Mouse (Mus musculus) sigmoid colon, adult 10 weeks (tissue): Measurements from ENCODE around the gene Tirap. TPM values are rescaled to one million over a fixed set of nuclear protein-coding genes. Genes with fewer than 3 reads are reported as not detected.

ENCODE experiments used
- polyA plus RNA-seq: library from polyadenylated mRNA; stranded (reverse); fragments of 350-450 nt; fragmentation: Illumina TruSeq; extraction: RNeasy Lipid Tissue Mini Kit (QIAGEN cat#74804); gene quantifications from one replicate; pipeline ENCODE4 v1.2.3, GENCODE M21; 2014; ENCODE audit warnings: low read depth, low replicate concordance

Gene Tirap
- 23.3 TPM for polyA plus RNA-seq

DNA sequence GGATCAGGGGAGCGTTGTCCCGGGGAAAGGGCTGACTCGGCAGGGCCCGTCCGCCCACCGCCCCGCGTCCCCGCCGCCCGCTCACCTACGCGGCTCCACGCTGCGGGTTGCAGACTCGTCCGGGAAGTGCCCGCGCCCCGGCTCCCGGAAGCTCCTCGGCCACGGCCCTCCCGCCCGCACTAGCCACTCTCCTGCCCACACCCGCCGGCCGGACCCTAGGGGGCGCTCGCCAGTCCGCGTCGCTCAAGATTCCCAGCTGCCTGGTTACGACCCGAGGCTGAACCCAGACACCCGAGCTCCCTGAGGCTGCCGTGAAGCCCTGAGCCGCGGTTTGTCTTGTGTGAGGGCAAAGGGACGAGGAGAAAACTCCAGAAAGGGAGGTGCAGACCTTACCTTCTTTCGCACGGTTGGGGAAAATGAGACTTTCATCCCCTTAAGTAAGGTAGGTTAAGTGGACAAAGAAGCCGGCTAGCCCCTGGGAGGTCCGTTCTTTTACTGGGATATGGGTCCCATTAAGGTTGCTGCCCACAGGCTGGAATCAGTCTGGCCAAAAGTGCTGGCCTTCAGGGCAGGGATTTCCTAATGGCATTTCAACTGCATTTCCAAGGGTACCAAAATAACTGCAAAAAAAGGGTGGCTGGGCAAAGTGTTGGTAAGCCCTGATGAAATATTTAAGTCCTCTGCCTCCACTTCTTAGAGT lies at the start of gene Tirap, which contains the start of gene Srpr:
Gene Tirap, minus strand, starts transcription at position 520 of the 700 bp plus-strand sequence.
Gene Srpr, plus strand, starts transcription at position 404 of the 700 bp plus-strand sequence.

GRCm38 (mm10) chr9:35210542-35211474 lies 10.7 kb upstream of the Tirap start, which contains the start of gene Foxred1:
Foxred1 (minus strand) TSS chr9:35211055.

GRCm38 (mm10) chr9:35175251-35176123 lies 24.6 kb downstream of the Tirap start, which contains the start of gene Dcps:
Dcps (minus strand) TSS chr9:35176061.

Other genes with a start within 250 kb of the Tirap start
- 410 TPM for gene St3gal4, start 81.0 kb downstream of the Tirap start, polyA plus RNA-seq
- gene Dcps, start 24.2 kb downstream of the Tirap start, polyA plus RNA-seq, result 6.1 TPM
- gene Srpr, start 116 bp downstream of the Tirap start, polyA plus RNA-seq, result 263 TPM
- 21.9 TPM for gene Foxred1, start 10.8 kb upstream of the Tirap start, polyA plus RNA-seq
- 39.1 TPM for gene Fam118b, start 67.5 kb upstream of the Tirap start, polyA plus RNA-seq
- gene Rpusd4, start 67.6 kb upstream of the Tirap start, polyA plus RNA-seq, result 5.9 TPM
- 17.7 TPM for gene Cdon, start 220.8 kb upstream of the Tirap start, polyA plus RNA-seq